In the genomic region with DNA sequence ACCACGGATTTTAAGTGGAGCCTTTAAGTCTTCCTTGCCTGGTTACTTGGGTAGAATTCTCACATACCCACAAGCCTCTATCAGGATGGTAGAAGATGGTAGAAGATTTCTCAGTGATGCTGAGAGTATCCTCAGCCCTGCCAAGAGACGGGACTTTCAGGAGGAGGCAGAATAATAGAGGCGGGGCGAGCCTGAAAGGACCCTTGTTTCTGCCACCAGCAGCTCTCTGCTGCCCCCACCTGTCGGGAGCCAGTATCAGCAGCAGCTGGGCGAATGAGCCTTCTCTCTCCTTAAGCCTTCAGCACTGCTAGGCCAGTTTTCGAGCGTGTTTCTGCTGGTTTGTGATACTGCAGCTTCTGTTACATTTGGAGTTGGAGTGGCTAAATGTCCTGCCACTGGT, we compare ENCODE assay signal across 9 mouse cellular contexts. TPM values are rescaled to one million over a fixed set of nuclear protein-coding genes. Genes with fewer than 3 reads are reported as not detected.
DNase-seq lines count a peak whose midpoint lies in the region; ATAC-seq and TF ChIP-seq lines count a peak whose summit lies in the region.
"Had no signal": no experiment of that assay in that cellular context is flagged by ENCODE, and none has a peak within 500 bp of the region (broad histone marks: within the 10 kb centered on the region; RNA-seq: fewer than 3 reads in every experiment).

No protein-coding gene starts in this region.

- peak; percentile 75 for TF ChIP-seq CTCF in cerebellum, adult 2 months (IDR thresholded peaks at IDR 0.05; ENCODE audit: borderline replicate concordance, insufficient read depth, low read depth, low read length)
- peak; percentile 74 for TF ChIP-seq CTCF in heart, postnatal 0 days (IDR thresholded peaks at IDR 0.05; ENCODE audit: low read depth)

- 5% methylated on average over 8 of the region's 8 CpGs for WGBS in cerebellum, adult 2 months
- 3% methylated on average over 8 of the region's 8 CpGs for WGBS in heart, postnatal 0 days

- no peaks in the 10 kb centered on the region for H3K9me3 ChIP-seq in heart, postnatal 0 days (replicated peaks; ENCODE audit: control insufficient read depth, low read length)
- H3K9me3 ChIP-seq: limb, embryonic 12.5 days had no signal

- no peaks in the 10 kb centered on the region for H3K27me3 ChIP-seq in cerebellum, adult 2 months (ENCODE audit: control insufficient read depth, insufficient read depth, low read length)
- H3K27me3 ChIP-seq in heart, postnatal 0 days (ENCODE audit: control insufficient read depth, insufficient read depth, low read length): peaks cover 9% of the 10 kb centered on the region; the same call in 1 of the 2 replicates

- no peaks in the 10 kb centered on the region for H3K36me3 ChIP-seq in heart, postnatal 0 days (replicated peaks; ENCODE audit: control insufficient read depth, insufficient read depth, low read length)
- H3K36me3 ChIP-seq: limb, embryonic 12.5 days had no signal

- no peak overlapping the region for H3K27ac ChIP-seq in cerebellum, adult 2 months (ENCODE audit: insufficient read depth, low read length)
- H3K27ac ChIP-seq in heart, postnatal 0 days (ENCODE audit: low read depth): no peak overlapping the region
- H3K27ac ChIP-seq: limb, embryonic 12.5 days had no signal

- no peak overlapping the region for H3K4me2 ChIP-seq in heart, postnatal 0 days (ENCODE audit: low read depth, low read length)
- H3K4me2 ChIP-seq: limb, embryonic 12.5 days had no signal

- H3K9ac ChIP-seq in heart, postnatal 0 days (replicated peaks; ENCODE audit: low read depth, low read length): no peak overlapping the region
- H3K9ac ChIP-seq: limb, embryonic 12.5 days had no signal

- no peak for TF ChIP-seq EP300 in heart, postnatal 0 days (IDR thresholded peaks at IDR 0.05; ENCODE audit: low read depth)

- DNase-seq in cerebellum, adult 2 months: peak in 1 of 2 experiments; percentile 43
- no peak for DNase-seq in cerebellum, adult 9-11 months
- peak; percentile 59 for DNase-seq in MEL-GATA-1-ER (ENCODE audit: extremely low read depth, low read depth)
- peak; percentile 83 for DNase-seq in embryo, embryonic 10 days (ENCODE audit: low spot score)
- DNase-seq in heart, postnatal 0 days (ENCODE audit: low spot score): peak; percentile 63
- DNase-seq in layer of hippocampus, adult 9-11 months: peak; percentile 41
- peak; percentile 69 to 82 for DNase-seq in lung, postnatal 4 days
- peak; percentile 33 for DNase-seq in spleen, adult 12 weeks (ENCODE audit: low spot score)

- no peak overlapping the region for H3K4me3 ChIP-seq in cerebellum, adult 2 months (replicated peaks; ENCODE audit: insufficient read depth, low read depth, low read length)
- H3K4me3 ChIP-seq in heart, postnatal 0 days (ENCODE audit: low read depth, low read length): no peak overlapping the region
- H3K4me3 ChIP-seq: limb, embryonic 12.5 days had no signal

- ATAC-seq in heart, postnatal 0 days (ENCODE audit: insufficient read depth, low read depth): no peak

- H3K4me1 ChIP-seq in cerebellum, adult 2 months (ENCODE audit: control insufficient read depth, insufficient read depth, low read length): no peaks in the 10 kb centered on the region
- no peaks in the 10 kb centered on the region for H3K4me1 ChIP-seq in heart, postnatal 0 days (ENCODE audit: control insufficient read depth, insufficient read depth)

- no peak for TF ChIP-seq POLR2A in cerebellum, adult 2 months (IDR thresholded peaks at IDR 0.05; ENCODE audit: borderline replicate concordance, insufficient read depth, low read length)

RNA-seq across cellular contexts. Expression of a gene that starts 3.5 kb away (rescaled TPM):
- polyA plus RNA-seq in cerebellum, adult 2 months (2012; rRNA removed): 0.10 and 0.36 TPM in 2 replicates
- total RNA-seq in heart, postnatal 0 days (2014; rRNA removed; ENCODE audit: low replicate concordance): not detected in 2 replicates
- polyA plus RNA-seq in heart, postnatal 0 days (2015; fragmentation: Nextera tagmentation; extraction: Ambion mirVana): 0.11 and 0.41 TPM in 2 replicates
- polyA plus RNA-seq: limb, embryonic 12.5 days had no signal

RNA-seq across cellular contexts. Expression of a gene that starts 13.6 kb away (rescaled TPM):
- 1.4 TPM in 2 replicates for polyA plus RNA-seq in cerebellum, adult 2 months (2012; rRNA removed)
- total RNA-seq in heart, postnatal 0 days (2014; rRNA removed; ENCODE audit: low replicate concordance): 1.7 and 2.0 TPM in 2 replicates
- polyA plus RNA-seq in heart, postnatal 0 days (2015; fragmentation: Nextera tagmentation; extraction: Ambion mirVana): 0.92 and 0.93 TPM in 2 replicates

RNA-seq across cellular contexts. Expression of a gene that starts 13.8 kb away (rescaled TPM):
- polyA plus RNA-seq in cerebellum, adult 2 months (2012; rRNA removed): 9.1 and 10.5 TPM in 2 replicates
- total RNA-seq in heart, postnatal 0 days (2014; rRNA removed; ENCODE audit: low replicate concordance): 0.04 and 3.4 TPM in 2 replicates
- polyA plus RNA-seq in heart, postnatal 0 days (2015; fragmentation: Nextera tagmentation; extraction: Ambion mirVana): 9.4 and 11.6 TPM in 2 replicates

RNA-seq across cellular contexts. Expression of a gene that starts 13.8 kb away (rescaled TPM):
- 0.23 and 0.27 TPM in 2 replicates for polyA plus RNA-seq in cerebellum, adult 2 months (2012; rRNA removed)
- total RNA-seq in heart, postnatal 0 days (2014; rRNA removed; ENCODE audit: low replicate concordance): not detected in 2 replicates
- polyA plus RNA-seq in heart, postnatal 0 days (2015; fragmentation: Nextera tagmentation; extraction: Ambion mirVana): 0.05 TPM in 1 of 2 replicates, not detected in the other
